Mouse (Mus musculus): ENCODE measurements around the gene Olfr1274-ps.
"Not testable (repeated sequence)": the region's sequence is repeated elsewhere in the genome, so short reads cannot be mapped to it uniquely, and the experiment has no call there.

GRCm38 (mm10) chr2:90428988-90429717 lies 30.7 kb downstream of the Olfr1274-ps start:
- not testable (repeated sequence) for TF ChIP-seq CTCF (IDR thresholded peaks at IDR 0.05; ENCODE audit: borderline replicate concordance, control insufficient read depth, extremely low read depth, insufficient read depth, low read length, poor library complexity); POLR2A (IDR thresholded peaks at IDR 0.05; ENCODE audit: control insufficient read depth, extremely low read depth, insufficient read depth, low read length, poor library complexity)
